Mouse (Mus musculus): ENCODE data around the gene Csde1. TPM values are rescaled to one million over a fixed set of nuclear protein-coding genes. Genes with fewer than 3 reads are reported as not detected.

Gene Csde1
- polyA plus RNA-seq, 1 experiment, result 546 TPM

- peak overlapping the region; percentile 79 for H3K4me3 ChIP-seq (ENCODE audit: insufficient read depth, low read depth, low read length)
- peaks cover 6% of the 10 kb centered on the region; the same call in 1 of the 2 replicates for H3K4me1 ChIP-seq (ENCODE audit: control insufficient read depth, insufficient read depth, insufficient read length, low read length)
- peak overlapping the region; percentile 91 for H3K27ac ChIP-seq (replicated peaks; ENCODE audit: low read depth, low read length)
These were observed 865 bp downstream of the Csde1 start for GRCm38 (mm10) chr3:103020943-103021638.

- peaks cover 9% of the 10 kb centered on the region for H3K4me1 ChIP-seq (ENCODE audit: control insufficient read depth, insufficient read depth, insufficient read length, low read length)
These were observed 5.9 kb downstream of the Csde1 start for GRCm38 (mm10) chr3:103026174-103026573.

GRCm38 (mm10) chr3:103040285-103040684 is 20.1 kb downstream of the Csde1 start:
- H3K27ac ChIP-seq (replicated peaks; ENCODE audit: low read depth, low read length), result no peak overlapping the region
- H3K4me3 ChIP-seq (ENCODE audit: insufficient read depth, low read depth, low read length), result no peak overlapping the region
- H3K4me1 ChIP-seq (ENCODE audit: control insufficient read depth, insufficient read depth, insufficient read length, low read length), result no peaks in the 10 kb centered on the region

More at GRCm38 (mm10) chr3:103026174-103026573, 5.9 kb downstream of the Csde1 start:
- no peak overlapping the region for H3K4me3 ChIP-seq (ENCODE audit: insufficient read depth, low read depth, low read length)
- H3K27ac ChIP-seq (replicated peaks; ENCODE audit: low read depth, low read length), result no peak overlapping the region

- H3K4me3 ChIP-seq (ENCODE audit: insufficient read depth, low read depth, low read length), result no peak overlapping the region
- H3K27ac ChIP-seq (replicated peaks; ENCODE audit: low read depth, low read length), result no peak overlapping the region
- H3K4me1 ChIP-seq (ENCODE audit: control insufficient read depth, insufficient read depth, insufficient read length, low read length), result no peaks in the 10 kb centered on the region
These were observed 20.7 kb downstream of the Csde1 start for GRCm38 (mm10) chr3:103040861-103041379.

- no peaks in the 10 kb centered on the region for H3K4me1 ChIP-seq (ENCODE audit: control insufficient read depth, insufficient read depth, insufficient read length, low read length)
- no peak overlapping the region for H3K27ac ChIP-seq (replicated peaks; ENCODE audit: low read depth, low read length)
- no peak overlapping the region for H3K4me3 ChIP-seq (ENCODE audit: insufficient read depth, low read depth, low read length)
These were observed 35.9 kb downstream of the Csde1 start for GRCm38 (mm10) chr3:103056016-103056595.

DNA sequence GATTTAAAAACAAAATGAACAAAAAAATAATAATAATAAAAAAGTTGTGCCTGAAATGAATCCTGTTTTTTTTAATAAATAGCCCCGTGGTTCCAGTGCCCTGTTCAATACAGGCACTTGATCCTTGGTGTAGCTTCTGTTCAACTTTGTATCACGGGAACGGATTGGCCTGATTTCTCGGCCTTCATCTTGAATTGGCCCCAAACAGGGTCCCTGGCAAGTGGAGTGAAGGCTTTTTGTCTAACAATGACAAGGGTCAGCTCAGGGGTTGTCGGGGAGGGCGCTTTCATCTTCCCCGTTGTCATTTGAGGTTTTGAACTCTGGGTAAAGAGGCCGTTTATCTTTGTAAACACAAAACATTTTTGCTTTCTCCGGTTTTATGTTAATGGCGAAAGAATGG is 37.5 kb downstream of the Csde1 start:
- no peaks in the 10 kb centered on the region for H3K4me1 ChIP-seq (ENCODE audit: control insufficient read depth, insufficient read depth, insufficient read length, low read length)
- peak overlapping the region; percentile 57; the same call in 1 of the 2 replicates for H3K27ac ChIP-seq (replicated peaks; ENCODE audit: low read depth, low read length)
- peak overlapping the region; percentile 98 for H3K4me3 ChIP-seq (ENCODE audit: insufficient read depth, low read depth, low read length)

DNA sequence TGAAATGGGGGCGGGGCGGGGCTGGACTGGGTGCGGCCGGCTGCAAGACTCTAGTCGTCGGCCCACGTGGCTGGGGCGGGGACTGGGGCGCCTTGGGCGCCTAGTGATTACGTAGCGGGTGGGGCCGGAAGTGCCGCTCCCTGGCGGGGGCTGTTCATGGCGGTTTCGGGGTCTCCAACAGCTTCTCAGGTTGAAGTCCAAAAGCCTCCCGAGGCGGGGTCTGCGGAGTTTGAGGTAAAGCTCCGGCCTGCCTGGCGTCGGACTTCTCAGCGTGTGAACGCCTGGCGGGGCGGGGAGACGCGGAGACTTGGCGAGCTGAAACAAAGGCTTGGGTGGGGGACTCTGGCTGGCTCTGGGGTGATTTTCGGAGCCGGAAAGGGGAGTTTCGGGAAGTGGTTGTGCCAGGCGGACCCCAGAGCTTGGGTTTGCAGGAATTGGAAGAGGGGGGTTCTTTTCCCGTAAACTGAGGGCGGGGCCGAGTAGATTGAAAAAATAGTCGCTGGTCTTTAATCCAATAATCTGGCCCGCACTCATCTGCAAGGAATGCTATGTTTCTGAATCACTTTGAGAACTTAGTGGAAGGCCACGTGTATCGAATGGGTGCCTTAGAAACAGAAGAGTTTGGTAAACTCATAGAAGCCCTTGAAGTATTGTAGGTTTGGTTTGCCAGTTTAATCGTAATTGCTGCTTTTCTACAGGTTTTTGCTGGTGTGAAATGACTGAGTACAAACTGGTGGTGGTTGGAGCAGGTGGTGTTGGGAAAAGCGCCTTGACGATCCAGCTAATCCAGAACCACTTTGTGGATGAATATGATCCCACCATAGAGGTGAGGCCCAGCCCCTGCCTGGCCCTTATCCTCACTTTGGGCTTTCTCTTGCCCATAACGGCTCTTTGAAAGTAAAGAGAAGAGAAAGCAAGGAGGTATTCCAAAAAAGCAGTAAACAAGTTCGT is 38.3 kb downstream of the Csde1 start, which contains the start of gene Nras:
TSS of gene Nras (plus strand) at position 79 of the 951 bp plus-strand sequence.
- Histone ChIP-seq H3K4me3 (ENCODE audit: insufficient read depth, low read depth, low read length) (peak within 1 kb of the TSS; percentile 98), H3K4me1 (ENCODE audit: control insufficient read depth, insufficient read depth, insufficient read length, low read length) (no peaks in the 10 kb centered on the region), H3K27ac (replicated peaks; ENCODE audit: low read depth, low read length) (peak within 1 kb of the TSS; percentile 97)

GRCm38 (mm10) chr3:103066927-103067326 is 46.7 kb downstream of the Csde1 start:
- Histone ChIP-seq H3K4me1 (ENCODE audit: control insufficient read depth, insufficient read depth, insufficient read length, low read length) (no peaks in the 10 kb centered on the region), H3K27ac (replicated peaks; ENCODE audit: low read depth, low read length) (no peak overlapping the region), H3K4me3 (ENCODE audit: insufficient read depth, low read depth, low read length) (no peak overlapping the region)

GRCm38 (mm10) chr3:103068971-103069370 is 48.7 kb downstream of the Csde1 start:
- Histone ChIP-seq H3K4me3 (ENCODE audit: insufficient read depth, low read depth, low read length) (no peak overlapping the region), H3K4me1 (ENCODE audit: control insufficient read depth, insufficient read depth, insufficient read length, low read length) (no peaks in the 10 kb centered on the region), H3K27ac (replicated peaks; ENCODE audit: low read depth, low read length) (no peak overlapping the region)

DNA sequence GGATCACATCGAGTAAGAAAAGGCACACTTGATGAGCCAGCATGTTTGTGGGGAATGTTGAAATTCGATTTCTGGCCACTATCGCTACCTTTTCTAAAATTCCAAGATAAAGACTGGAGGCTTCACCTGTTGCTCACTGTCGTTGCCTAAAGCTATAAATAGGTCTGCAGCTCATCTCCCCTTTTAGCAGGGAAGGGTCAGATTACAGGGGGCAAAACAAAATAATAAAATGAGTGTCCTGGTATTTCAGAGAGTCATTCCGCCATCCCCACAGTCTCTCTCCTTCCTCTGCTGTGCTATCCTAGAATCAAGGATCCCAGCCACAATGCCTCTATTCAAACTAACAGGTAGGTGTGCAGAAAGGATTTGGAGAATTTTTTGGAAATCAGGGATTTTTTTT is 53.5 kb downstream of the Csde1 start, which contains the start of gene Ampd1:
TSS of gene Ampd1 (plus strand) at position 244 of the 400 bp plus-strand sequence.
- no peak within 1 kb of the TSS for H3K4me3 ChIP-seq (ENCODE audit: insufficient read depth, low read depth, low read length)
- H3K27ac ChIP-seq (replicated peaks; ENCODE audit: low read depth, low read length), result no peak within 1 kb of the TSS
- H3K4me1 ChIP-seq (ENCODE audit: control insufficient read depth, insufficient read depth, insufficient read length, low read length), result no peaks in the 10 kb centered on the region

DNA sequence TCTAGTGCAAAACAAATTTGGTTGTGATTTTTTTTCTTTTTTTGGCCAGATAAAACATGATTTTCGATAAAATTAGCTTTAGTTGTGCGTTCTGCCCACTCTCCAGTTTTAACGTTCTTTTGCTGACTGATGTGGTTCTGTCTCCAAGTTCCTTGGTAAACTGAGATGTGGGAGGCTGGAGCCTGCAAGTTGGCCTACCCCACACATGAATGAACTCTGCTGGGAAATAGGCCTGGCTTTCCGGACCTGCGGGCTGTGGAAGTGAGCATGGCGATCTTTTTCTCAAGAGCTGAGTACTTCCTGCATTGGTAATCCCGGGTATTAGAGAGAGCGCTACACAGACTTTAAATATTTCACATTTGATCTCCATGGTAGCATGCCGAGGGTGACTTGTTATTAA is 55.6 kb downstream of the Csde1 start:
- H3K4me3 ChIP-seq (ENCODE audit: insufficient read depth, low read depth, low read length), result no peak overlapping the region
- no peak overlapping the region for H3K27ac ChIP-seq (replicated peaks; ENCODE audit: low read depth, low read length)
- no peaks in the 10 kb centered on the region for H3K4me1 ChIP-seq (ENCODE audit: control insufficient read depth, insufficient read depth, insufficient read length, low read length)

DNA sequence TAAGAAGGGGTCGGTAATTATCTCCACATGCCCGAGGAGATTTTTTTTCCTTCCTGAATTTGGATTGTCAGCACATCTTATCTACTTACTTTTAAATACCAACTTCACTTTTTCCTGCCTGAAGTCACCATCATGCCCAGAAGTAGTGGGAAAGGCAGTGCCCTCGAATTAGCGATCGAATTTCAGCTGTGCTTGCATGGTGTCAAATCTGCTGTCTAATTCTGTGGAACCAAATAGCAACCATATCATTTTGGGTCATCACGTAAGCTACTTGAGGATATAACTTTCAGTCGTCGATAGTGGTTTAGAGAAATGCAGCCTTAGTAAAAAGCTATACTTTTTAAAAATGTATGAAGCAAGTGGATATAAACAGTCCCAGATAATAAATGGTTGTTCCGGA is 56.2 kb downstream of the Csde1 start:
- Histone ChIP-seq H3K27ac (replicated peaks; ENCODE audit: low read depth, low read length) (no peak overlapping the region), H3K4me1 (ENCODE audit: control insufficient read depth, insufficient read depth, insufficient read length, low read length) (no peaks in the 10 kb centered on the region), H3K4me3 (ENCODE audit: insufficient read depth, low read depth, low read length) (no peak overlapping the region)

- no peak overlapping the region for H3K27ac ChIP-seq (replicated peaks; ENCODE audit: low read depth, low read length)
- H3K4me1 ChIP-seq (ENCODE audit: control insufficient read depth, insufficient read depth, insufficient read length, low read length), result no peaks in the 10 kb centered on the region
- H3K4me3 ChIP-seq (ENCODE audit: insufficient read depth, low read depth, low read length), result no peak overlapping the region
These were observed 59.1 kb downstream of the Csde1 start for GRCm38 (mm10) chr3:103079301-103079700.

DNA sequence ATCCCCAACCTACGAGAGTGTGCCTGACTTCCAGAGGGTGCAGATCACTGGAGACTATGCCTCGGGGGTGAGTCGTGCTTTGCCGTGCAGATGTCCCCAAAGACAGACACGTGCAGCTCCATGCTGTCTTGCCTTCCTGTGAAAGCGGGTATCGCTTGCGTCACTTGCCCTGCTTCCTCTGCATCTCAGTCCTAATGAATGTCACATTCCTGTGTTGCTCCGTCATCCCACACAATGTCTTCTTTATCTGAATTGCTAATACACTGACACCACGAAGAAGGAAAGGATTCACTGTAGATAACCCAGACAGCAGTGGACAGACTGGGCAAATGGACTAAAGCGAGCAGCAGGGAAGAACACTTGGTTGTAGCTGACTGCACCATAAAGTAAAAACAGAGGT is 60.8 kb downstream of the Csde1 start:
- Histone ChIP-seq H3K4me1 (ENCODE audit: control insufficient read depth, insufficient read depth, insufficient read length, low read length) (no peaks in the 10 kb centered on the region), H3K27ac (replicated peaks; ENCODE audit: low read depth, low read length) (no peak overlapping the region), H3K4me3 (ENCODE audit: insufficient read depth, low read depth, low read length) (no peak overlapping the region)

All from brown adipose tissue, adult 24 weeks (tissue).